Mouse (Mus musculus) lung, postnatal 0 days (tissue): ENCODE data around the gene Vmp1.

ENCODE experiments used
- CTCF ChIP-seq: IDR thresholded peaks from 2 replicates; pipeline ENCODE4 v1.5.1; 2016; ENCODE audit warnings: antibody characterized with exemption, mild to moderate bottlenecking
- EP300 ChIP-seq: IDR thresholded peaks from 2 replicates; pipeline ENCODE4 v1.6.1; 2016; ENCODE audit warnings: antibody characterized with exemption, mild to moderate bottlenecking, control low read depth

GRCm38 (mm10) chr11:86678957-86679356 is 4.7 kb downstream of the Vmp1 start:
- TF ChIP-seq CTCF (no peak), EP300 (no peak)
